ENCODE assay signal across 21 mouse cellular contexts in genomic region chr10:86785396-86785795, GRCm38 (mm10). TPM values are rescaled to one million over a fixed set of nuclear protein-coding genes. Genes with fewer than 3 reads are reported as not detected.
"Had no signal": no experiment of that assay in that cellular context is flagged by ENCODE, and none has a peak within 500 bp of the region (broad histone marks: within the 10 kb centered on the region; RNA-seq: fewer than 3 reads in every experiment).

No protein-coding gene starts in this region.

- H3K9ac ChIP-seq: intestine, embryonic 15.5 days; limb, embryonic 12.5 days; limb, embryonic 15.5 days; liver, embryonic 14.5 days; liver, postnatal 0 days; lung, embryonic 14.5 days; midbrain, embryonic 12.5 days; midbrain, embryonic 15.5 days; neural tube, embryonic 12.5 days; neural tube, embryonic 15.5 days; stomach, embryonic 15.5 days had no signal

- H3K4me1 ChIP-seq: limb, embryonic 15.5 days; neural tube, embryonic 12.5 days had no signal

- H3K4me2 ChIP-seq: intestine, embryonic 15.5 days; limb, embryonic 12.5 days; limb, embryonic 15.5 days; liver, embryonic 11.5 days; lung, embryonic 14.5 days; midbrain, embryonic 12.5 days; midbrain, embryonic 15.5 days; neural tube, embryonic 12.5 days; neural tube, embryonic 15.5 days; stomach, embryonic 15.5 days had no signal

- ATAC-seq: intestine, embryonic 15.5 days; liver, postnatal 0 days; lung, postnatal 0 days; midbrain, embryonic 15.5 days had no signal

- DNase-seq: left cerebral cortex, postnatal 4 days; liver, postnatal 0 days; lung, embryonic 14.5 days; right cerebral cortex, postnatal 25 days; spleen, adult 18-20 months; thymus, postnatal 25 days had no signal

- H3K27me3 ChIP-seq: intestine, embryonic 15.5 days; limb, embryonic 15.5 days; midbrain, embryonic 15.5 days; neural tube, embryonic 15.5 days; stomach, embryonic 15.5 days had no signal

- H3K9me3 ChIP-seq: intestine, embryonic 15.5 days; limb, embryonic 12.5 days; limb, embryonic 15.5 days; midbrain, embryonic 12.5 days; midbrain, embryonic 15.5 days; neural tube, embryonic 12.5 days; neural tube, embryonic 15.5 days; stomach, embryonic 15.5 days had no signal

- H3K27ac ChIP-seq: intestine, embryonic 15.5 days; kidney, postnatal 0 days; limb, embryonic 12.5 days; limb, embryonic 15.5 days; liver, embryonic 14.5 days; macrophage; midbrain, embryonic 12.5 days; midbrain, embryonic 15.5 days; neural tube, embryonic 12.5 days; neural tube, embryonic 15.5 days; stomach, embryonic 15.5 days had no signal

- H3K36me3 ChIP-seq: intestine, embryonic 15.5 days; limb, embryonic 12.5 days; limb, embryonic 15.5 days; midbrain, embryonic 12.5 days; midbrain, embryonic 15.5 days; neural tube, embryonic 12.5 days; neural tube, embryonic 15.5 days; stomach, embryonic 15.5 days had no signal

- H3K4me3 ChIP-seq: intestine, embryonic 15.5 days; limb, embryonic 12.5 days; limb, embryonic 15.5 days; midbrain, embryonic 12.5 days; midbrain, embryonic 15.5 days; neural tube, embryonic 12.5 days; neural tube, embryonic 15.5 days; stomach, embryonic 15.5 days had no signal

RNA-seq across cellular contexts. Expression of gene Gm49358, which starts 21.6 kb away (rescaled TPM):
- total RNA-seq: megakaryocyte, adult 5-6 weeks had no signal
- polyA plus RNA-seq: intestine, embryonic 15.5 days; kidney, postnatal 0 days; limb, embryonic 12.5 days; limb, embryonic 15.5 days; liver, embryonic 11.5 days; liver, embryonic 14.5 days; liver, postnatal 0 days; lung, embryonic 14.5 days; lung, postnatal 0 days; midbrain, embryonic 12.5 days; midbrain, embryonic 15.5 days; neural tube, embryonic 12.5 days; neural tube, embryonic 15.5 days; stomach, embryonic 15.5 days; thymus, postnatal 0 days had no signal
